Mouse (Mus musculus) kidney, adult 2 months (tissue): ENCODE measurements around the gene Larp1. TPM values are rescaled to one million over a fixed set of nuclear protein-coding genes. Genes with fewer than 3 reads are reported as not detected.

Experiments
- DNase-seq: peaks from one replicate; pipeline ENCODE4 v3.0.0; 2021
- H3K27ac ChIP-seq: fragments of 200-500 bp; 2 replicates; pipeline ENCODE4 v1.5.1; 2012; ENCODE audit warnings: low read depth, low read length, control low read depth, inconsistent platforms; ENCODE audit not compliant: insufficient read depth
- H3K27me3 ChIP-seq: fragments of 200-500 bp; replicated peaks from 2 replicates; pipeline ENCODE4 v1.6.1; 2012; ENCODE audit warnings: mild to moderate bottlenecking, moderate library complexity, low read length, inconsistent platforms; ENCODE audit not compliant: control insufficient read depth, insufficient read depth
- H3K36me3 ChIP-seq: fragments of 200-500 bp; 2 replicates; pipeline ENCODE4 v1.6.1; 2012; ENCODE audit warnings: mild to moderate bottlenecking, moderate library complexity, low read length, inconsistent platforms; ENCODE audit not compliant: control insufficient read depth, insufficient read depth
- H3K4me1 ChIP-seq: fragments of 200-500 bp; 2 replicates; pipeline ENCODE4 v1.6.1; 2011; ENCODE audit warnings: low read length; ENCODE audit not compliant: control insufficient read depth, insufficient read depth
- H3K4me3 ChIP-seq: fragments of 200-500 bp; 2 replicates; pipeline ENCODE4 v1.5.1; 2011; ENCODE audit warnings: mild to moderate bottlenecking, low read depth, low read length, control low read depth; ENCODE audit not compliant: insufficient read depth
- CTCF ChIP-seq: fragments of 200-500 bp; conservative IDR thresholded peaks from 2 replicates; pipeline ENCODE4 v1.5.1; 2011; ENCODE audit warnings: low read depth, mild to moderate bottlenecking, control low read depth, low read length, moderate library complexity, mixed read lengths; ENCODE audit not compliant: insufficient read depth, insufficient read length
- POLR2A ChIP-seq: fragments of 200-500 bp; IDR thresholded peaks from one replicate; pipeline ENCODE4 v1.6.1; 2011; ENCODE audit warnings: low read depth, low read length, control low read depth
- WGBS: fragments of 180-500 bp; shearing (Covaris S2); methylation state at CpG from one replicate; pipeline ENCODE4 v1.1.7; 2018; 5-methylcytosine and 5-hydroxymethylcytosine counted together
- polyA plus RNA-seq: library from polyadenylated mRNA; depleted of rRNA; stranded (reverse); fragments of >200 nt; gene quantifications from 2 replicates; pipeline ENCODE4 v1.2.3, GENCODE M21; 2012; rRNA removed

Larp1 gene
- polyA plus RNA-seq = 35.3 and 36.8 TPM in 2 replicates

GRCm38 (mm10) chr11:58009051-58009515 lies at the start of gene Larp1:
TSS of gene Larp1 (plus strand) at chr11:58009064.
- H3K27me3 ChIP-seq = no peaks in the 10 kb centered on the region
- no peak for TF ChIP-seq POLR2A
- no peak for TF ChIP-seq CTCF
- WGBS = 3% methylated on average over 84 of the region's 84 CpGs
- H3K4me3 ChIP-seq = peak within 1 kb of the TSS; percentile 76
- H3K4me1 ChIP-seq = peaks cover 9% of the 10 kb centered on the region; the same call in 1 of the 2 replicates
- no peaks in the 10 kb centered on the region for H3K36me3 ChIP-seq
- peak within 1 kb of the TSS; percentile 80 for H3K27ac ChIP-seq
- peak; percentile 38 for DNase-seq

GRCm38 (mm10) chr11:57959924-57960323 lies 48.9 kb upstream of the Larp1 start:
- Histone ChIP-seq H3K27me3 (no peaks in the 10 kb centered on the region), H3K4me1 (peaks cover 3% of the 10 kb centered on the region; the same call in 1 of the 2 replicates), H3K36me3 (no peaks in the 10 kb centered on the region), H3K27ac (no peak overlapping the region), H3K4me3 (no peak overlapping the region)
- no peak for DNase-seq
- TF ChIP-seq POLR2A (no peak), CTCF (no peak)
- WGBS = 83% methylated on average over 2 of the region's 2 CpGs

- H3K27ac ChIP-seq = peak overlapping the region; percentile 49
- peak; percentile 88 for DNase-seq
- WGBS = 1% methylated on average over 40 of the region's 40 CpGs
- H3K36me3 ChIP-seq = no peaks in the 10 kb centered on the region
- TF ChIP-seq POLR2A (no peak), CTCF (no peak)
- peak overlapping the region; percentile 72 for H3K4me3 ChIP-seq
- H3K27me3 ChIP-seq = no peaks in the 10 kb centered on the region
- H3K4me1 ChIP-seq = peaks cover 3% of the 10 kb centered on the region; the same call in 1 of the 2 replicates
Measured at GRCm38 (mm10) chr11:57962382-57963285, 46.2 kb upstream of the Larp1 start.

GRCm38 (mm10) chr11:57963291-57963870 lies 45.5 kb upstream of the Larp1 start:
- Histone ChIP-seq H3K27me3 (no peaks in the 10 kb centered on the region), H3K4me3 (peak overlapping the region; percentile 72; the same call in 1 of the 2 replicates), H3K27ac (no peak overlapping the region), H3K4me1 (peaks cover 3% of the 10 kb centered on the region; the same call in 1 of the 2 replicates), H3K36me3 (no peaks in the 10 kb centered on the region)
- TF ChIP-seq POLR2A = no peak
- TF ChIP-seq CTCF = no peak
- no peak for DNase-seq
- WGBS = 46% methylated on average over 9 of the region's 9 CpGs

GRCm38 (mm10) chr11:57966630-57967029 lies 42.2 kb upstream of the Larp1 start:
- TF ChIP-seq POLR2A = no peak
- no peak for TF ChIP-seq CTCF
- no peak overlapping the region for H3K27ac ChIP-seq
- no peaks in the 10 kb centered on the region for H3K36me3 ChIP-seq
- 90% methylated on average over 7 of the region's 7 CpGs for WGBS
- DNase-seq = no peak
- H3K4me3 ChIP-seq = no peak overlapping the region
- peaks cover 5% of the 10 kb centered on the region; the same call in 1 of the 2 replicates for H3K4me1 ChIP-seq
- H3K27me3 ChIP-seq = no peaks in the 10 kb centered on the region

GRCm38 (mm10) chr11:57968301-57968700 lies 40.6 kb upstream of the Larp1 start:
- no peaks in the 10 kb centered on the region for H3K27me3 ChIP-seq
- no peak for DNase-seq
- TF ChIP-seq POLR2A (no peak), CTCF (no peak)
- H3K4me1 ChIP-seq = peaks cover 3% of the 10 kb centered on the region; the same call in 1 of the 2 replicates
- WGBS = 73% methylated on average over 5 of the region's 5 CpGs
- H3K27ac ChIP-seq = no peak overlapping the region
- H3K4me3 ChIP-seq = no peak overlapping the region
- no peaks in the 10 kb centered on the region for H3K36me3 ChIP-seq

- Histone ChIP-seq H3K27me3 (no peaks in the 10 kb centered on the region), H3K36me3 (no peaks in the 10 kb centered on the region), H3K4me1 (peaks cover 2% of the 10 kb centered on the region; the same call in 1 of the 2 replicates), H3K4me3 (no peak overlapping the region), H3K27ac (peak overlapping the region; percentile 45)
- 55% methylated on average over 5 of the region's 5 CpGs for WGBS
- TF ChIP-seq CTCF = no peak
- no peak for TF ChIP-seq POLR2A
- DNase-seq = peak; percentile 36
Measured at GRCm38 (mm10) chr11:57970541-57970940, 38.3 kb upstream of the Larp1 start.
